Mouse (Mus musculus): ENCODE measurements around the gene Pdzrn3. TPM values are rescaled to one million over a fixed set of nuclear protein-coding genes. Genes with fewer than 3 reads are reported as not detected.

The Pdzrn3 gene
- total RNA-seq (2023), result not detected in 2 replicates

GRCm38 (mm10) chr6:101377167-101377934 lies at the start of gene Pdzrn3:
Gene Pdzrn3, minus strand, starts transcription at chr6:101377897.

Data from neutrophil, adult 65 days (primary cell).